Mouse (Mus musculus) hematopoietic stem cell, adult 5-6 weeks (primary cell): ENCODE data around the gene Gm960. TPM values are rescaled to one million over a fixed set of nuclear protein-coding genes. Genes with fewer than 3 reads are reported as not detected.

Experiments
- ATAC-seq, 2 experiments: fragments of 125-278 bp in 1 of 2; replicated peaks in 1 of 2; 2 replicates each; pipeline ENCODE4 v1.8.0; 2016 to 2017; ENCODE audit warnings: inconsistent platforms in 2 of 2, mild to moderate bottlenecking in 2 of 2, moderate number of reproducible peaks in 2 of 2, low read depth in 1 of 2, moderate TSS enrichment in 1 of 2; ENCODE audit not compliant: low FRiP score in 2 of 2, poor library complexity in 2 of 2, severe bottlenecking in 2 of 2, insufficient read depth in 1 of 2, low TSS enrichment in 1 of 2
- total RNA-seq: library from RNA; stranded (forward); fragments of 172-1452, 232-1000 nt; gene quantifications from 2 replicates; pipeline ENCODE4 v1.2.3, GENCODE M21; 2017

Gene Gm960
- total RNA-seq, 1 experiment from 2014 or later: 6.6 TPM

DNA sequence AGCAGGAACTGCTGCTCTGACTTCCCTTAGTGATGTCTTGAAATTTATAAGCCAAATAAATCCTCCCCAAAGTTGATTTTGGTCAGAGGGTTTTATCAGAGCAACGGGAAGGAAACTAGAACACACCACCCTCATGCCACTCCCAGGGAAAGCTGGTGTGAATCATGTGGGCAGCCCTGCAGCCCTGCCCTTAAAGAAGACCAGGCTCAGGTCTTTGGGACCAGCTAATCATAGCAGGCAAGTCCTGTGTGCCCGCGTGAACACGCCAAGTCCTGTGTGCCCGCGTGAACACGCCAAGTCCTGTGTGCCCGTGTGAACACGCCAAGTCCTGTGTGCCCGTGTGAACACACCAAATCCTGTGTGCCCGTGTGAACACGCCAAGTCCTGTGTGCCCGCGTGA, 18.3 kb upstream of the Gm960 start:
- ATAC-seq: no peak

DNA sequence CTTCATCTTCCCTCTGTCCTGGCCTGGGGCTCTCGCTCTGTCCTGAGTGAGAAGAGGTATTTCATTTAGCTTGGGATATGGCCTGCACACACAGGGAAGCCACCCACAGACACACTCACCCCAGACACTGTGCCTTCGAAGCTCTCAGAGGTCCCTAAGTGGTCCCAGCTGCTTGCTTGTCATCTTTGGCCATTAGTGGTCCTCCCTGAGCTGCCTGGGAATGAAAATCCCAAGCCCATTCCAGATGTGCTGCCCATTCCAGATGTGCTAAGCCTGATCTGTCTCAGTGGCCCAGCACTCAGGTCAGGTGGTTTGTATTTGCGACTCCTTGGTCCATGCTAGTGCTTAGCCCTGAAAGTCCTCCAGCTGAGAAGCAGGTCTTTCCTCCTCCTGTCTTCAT, 15.4 kb upstream of the Gm960 start:
- no peak for ATAC-seq

DNA sequence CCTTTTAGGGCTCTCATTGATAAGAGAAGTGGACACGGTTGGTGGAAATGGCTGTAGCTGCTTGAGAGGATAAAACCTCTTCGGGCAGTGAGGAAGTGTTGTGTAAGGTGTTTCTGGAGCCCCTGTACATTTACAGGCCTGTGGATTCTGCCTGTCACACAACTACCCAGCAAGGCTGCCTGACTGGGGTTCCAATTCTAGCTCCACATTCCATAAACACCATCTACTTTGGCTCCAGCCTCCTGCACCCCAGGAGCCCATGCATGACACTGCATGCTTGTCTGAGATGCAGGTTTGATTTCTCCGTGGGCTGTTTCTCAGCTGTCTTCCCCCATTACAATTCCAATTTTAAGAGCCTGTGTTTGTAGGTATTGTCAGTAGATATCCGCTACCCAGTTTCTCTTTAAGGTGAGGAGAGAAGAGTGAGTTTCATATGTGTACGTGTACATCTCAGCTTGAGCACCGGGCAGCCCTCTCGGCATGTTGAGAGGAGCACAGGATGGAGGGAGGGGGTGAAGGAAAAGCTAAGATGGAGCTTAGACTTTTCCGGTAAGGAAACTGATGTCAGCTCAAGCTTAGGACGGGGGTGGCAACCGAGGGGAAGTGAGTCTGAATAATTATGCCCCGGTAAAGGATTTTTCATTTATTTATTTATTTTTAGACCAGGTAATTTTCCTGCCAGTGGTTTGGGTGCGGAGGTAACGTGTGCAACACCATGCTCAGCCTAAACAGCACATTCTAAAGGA, 14.5 kb upstream of the Gm960 start:
- ATAC-seq: no peak

DNA sequence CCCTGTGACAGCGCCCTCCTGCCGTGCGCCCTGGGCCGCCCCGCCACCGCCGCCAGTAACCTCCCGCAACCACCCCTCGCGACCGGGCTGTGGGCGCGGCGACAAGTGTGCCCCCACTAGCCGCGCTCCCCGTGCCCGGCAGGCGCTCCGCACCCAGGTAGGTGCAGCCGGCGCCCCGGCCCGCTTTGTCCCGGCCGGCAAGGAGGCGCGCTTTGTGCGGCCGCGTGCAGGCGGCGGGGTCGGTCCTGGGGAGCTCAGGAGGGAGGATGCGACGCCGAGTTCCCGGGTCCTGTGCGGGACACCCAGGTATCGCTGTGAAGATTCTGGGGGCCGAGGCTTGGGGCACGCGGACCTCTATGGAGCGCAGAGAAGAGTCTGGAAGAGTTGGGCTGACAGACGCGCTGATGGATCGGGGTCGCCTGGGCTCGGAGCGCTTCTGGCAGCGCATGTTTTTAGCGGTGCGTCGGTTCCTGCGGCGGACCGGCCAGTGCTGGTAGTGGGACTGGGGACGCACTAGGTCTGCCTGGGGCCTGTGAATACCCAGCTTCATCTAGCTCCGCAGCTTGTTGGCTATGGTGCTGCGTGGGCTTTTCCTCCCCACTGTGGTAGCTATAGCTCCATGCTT, 13.8 kb upstream of the Gm960 start:
- no peak for ATAC-seq

DNA sequence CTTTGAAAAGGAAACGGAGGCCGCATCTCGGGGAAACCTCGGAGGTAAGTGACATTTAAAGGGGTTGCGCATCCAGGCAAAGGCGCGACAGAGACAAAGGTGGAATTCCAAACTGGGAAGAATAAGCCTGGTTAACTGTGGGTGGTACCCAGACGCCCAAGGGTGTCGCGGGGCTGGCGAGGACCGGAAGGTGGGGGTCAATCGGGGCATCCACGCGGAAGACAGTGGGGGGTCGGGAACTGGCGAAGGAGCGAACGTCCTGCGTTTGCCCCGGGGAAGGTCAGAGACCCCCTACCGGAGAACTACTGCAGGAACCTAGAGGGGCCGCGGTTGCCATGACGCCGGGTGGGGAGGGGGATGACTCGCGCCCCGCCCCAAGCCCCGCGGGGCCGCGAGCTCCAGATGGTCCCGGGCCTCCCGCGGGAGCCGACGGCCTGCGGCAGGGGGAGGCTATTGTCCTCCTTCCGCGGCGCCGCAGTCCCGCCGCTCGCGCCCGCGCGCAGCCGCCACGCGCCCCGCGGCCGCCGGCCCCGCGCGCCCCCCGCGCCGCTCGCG, 13.2 kb upstream of the Gm960 start:
- no peak for ATAC-seq

DNA sequence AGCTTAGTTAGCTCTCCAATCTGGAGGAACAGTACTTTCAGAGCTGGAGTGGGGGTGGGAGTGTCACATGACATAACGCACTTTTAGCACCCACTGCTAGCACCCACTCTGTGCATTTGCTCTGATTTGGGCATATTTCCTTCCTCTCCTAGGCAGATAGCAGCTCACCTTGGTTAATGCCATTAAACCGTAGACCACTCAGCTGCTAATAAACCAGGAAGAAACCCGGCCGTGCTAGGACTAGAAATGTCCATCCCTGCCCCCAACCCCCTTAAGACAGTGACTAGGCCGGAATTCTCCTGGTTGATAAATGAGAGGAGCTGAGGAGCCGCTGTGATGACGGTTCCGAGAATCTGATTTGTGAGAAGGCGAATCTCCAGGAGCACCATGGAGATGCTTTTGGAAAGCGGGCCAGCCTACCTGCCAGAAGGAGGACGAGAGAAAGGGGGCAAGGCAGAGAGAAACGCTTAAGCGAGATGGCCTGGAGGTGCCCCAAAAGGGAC, 12.7 kb upstream of the Gm960 start, which contains the start of gene Sptbn2:
Gene Sptbn2, plus strand, starts transcription at position 70 of the 503 bp plus-strand sequence.
- ATAC-seq: no peak

DNA sequence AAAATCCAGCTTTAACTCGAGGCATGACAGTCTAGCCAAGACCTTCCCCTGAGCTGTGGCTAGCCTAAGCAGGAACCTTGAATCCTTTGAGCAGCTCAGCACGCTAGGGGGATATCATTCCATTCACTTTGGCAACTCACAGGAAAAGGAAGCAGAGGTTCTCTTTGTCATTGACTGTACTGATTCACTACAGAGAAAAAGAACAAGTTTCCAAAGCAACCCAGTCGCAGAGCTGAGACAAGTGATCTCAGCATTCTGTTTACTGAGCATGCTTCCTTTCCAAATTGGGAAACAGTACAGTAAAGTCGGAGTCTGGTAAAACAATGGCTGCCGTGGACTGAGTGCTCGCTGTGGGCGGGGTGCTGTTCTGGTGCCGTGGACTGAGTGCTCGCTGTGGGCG, 10.3 kb upstream of the Gm960 start:
- ATAC-seq: no peak

DNA sequence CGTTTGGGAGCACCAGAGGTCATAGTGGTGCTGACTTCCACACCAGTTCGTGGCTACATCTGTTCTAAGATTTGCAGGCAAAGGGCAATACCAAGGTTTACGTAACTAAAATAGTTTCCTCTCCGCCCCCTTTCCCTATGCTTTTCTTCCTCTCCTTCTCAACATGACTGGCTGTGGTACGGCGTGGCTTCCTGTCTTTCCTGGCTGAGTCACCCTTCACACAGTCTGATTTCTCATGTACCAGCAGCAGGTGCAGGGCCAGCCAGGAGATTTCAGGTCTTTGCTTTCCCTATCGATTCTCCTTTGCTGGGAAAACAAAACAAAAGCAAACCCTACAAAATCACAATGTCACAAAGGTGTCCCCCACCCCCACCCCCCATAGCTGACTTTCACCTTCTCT, 2.8 kb upstream of the Gm960 start:
- ATAC-seq: peak; percentile 72 to 89; a peak in 3 of 4 replicates

DNA sequence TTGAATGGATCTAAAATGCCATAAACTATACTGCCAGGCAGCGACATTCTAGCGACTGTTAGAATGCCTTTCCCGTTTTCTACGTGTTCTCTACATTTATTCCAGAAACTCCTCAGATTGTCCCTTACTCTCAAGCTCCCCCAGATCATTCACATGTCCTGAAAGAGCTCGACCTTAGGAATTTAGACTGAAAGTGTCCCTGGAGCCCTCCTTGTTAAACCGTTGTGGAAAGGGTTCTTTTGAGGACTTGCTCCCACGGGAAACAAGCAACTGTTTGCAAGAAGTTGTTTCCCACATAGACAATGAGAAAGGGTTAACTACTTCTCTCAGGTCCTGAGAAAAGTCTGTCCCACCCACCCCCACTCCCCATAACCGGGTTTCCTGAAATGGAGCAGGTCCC, 2.2 kb upstream of the Gm960 start:
- ATAC-seq: no peak

DNA sequence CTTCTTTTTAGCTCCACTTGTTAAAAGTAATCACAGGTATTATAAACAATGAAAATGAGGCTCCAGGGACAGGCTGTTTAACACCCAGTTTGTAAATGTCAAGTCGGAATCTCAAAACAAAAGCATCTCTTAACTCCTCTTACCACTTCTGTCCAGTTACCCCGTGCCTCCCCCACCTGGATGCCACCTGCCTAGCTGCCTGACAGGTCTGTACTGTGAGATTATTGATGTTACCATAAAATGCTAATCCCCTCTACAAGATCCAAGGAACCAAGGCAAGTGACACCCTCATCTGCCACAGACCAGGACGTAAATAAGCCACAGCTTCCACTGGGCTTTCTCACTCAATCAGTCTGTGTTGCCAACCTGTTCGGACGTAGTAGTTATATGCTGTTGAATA, 1.4 kb upstream of the Gm960 start:
- no peak for ATAC-seq

DNA sequence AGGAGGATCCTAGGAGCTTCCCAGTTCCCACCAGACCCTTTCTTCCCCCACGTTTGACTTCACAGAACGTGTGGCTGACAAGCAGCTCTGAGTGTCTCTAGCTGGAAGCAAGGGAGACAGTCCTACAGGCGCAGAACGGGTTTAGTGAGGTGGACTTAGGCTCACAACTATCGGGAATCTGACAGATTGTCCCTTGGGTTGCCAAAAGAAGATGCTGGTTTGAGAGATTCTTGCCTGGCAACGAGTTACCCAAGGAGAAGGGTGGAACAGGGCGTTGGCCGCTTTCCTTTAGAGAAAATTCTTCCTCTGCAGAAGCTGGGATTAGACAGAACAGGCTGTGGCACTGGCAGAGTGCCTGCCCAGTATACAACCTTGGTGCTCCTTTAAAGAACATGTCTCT, 388 bp upstream of the Gm960 start:
- no peak for ATAC-seq

DNA sequence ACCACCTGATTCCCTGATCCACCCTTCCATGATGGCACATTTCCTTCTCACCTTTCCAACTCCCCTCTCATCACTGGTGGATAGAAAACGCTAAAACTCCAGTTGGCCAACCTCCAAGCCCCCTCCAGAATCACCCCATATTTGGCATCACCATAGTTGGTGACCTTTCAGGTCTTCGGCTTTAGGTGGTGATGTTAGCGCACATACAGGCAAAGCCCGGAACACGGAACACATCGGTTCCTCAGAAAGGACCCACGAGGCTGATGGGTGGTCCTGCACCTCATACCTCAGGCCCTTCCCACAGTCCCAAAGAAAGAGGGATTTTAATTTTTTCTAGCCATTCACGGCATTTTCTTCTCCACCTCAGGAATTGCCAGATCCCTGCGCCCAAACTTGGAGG, 747 bp downstream of the Gm960 start:
- ATAC-seq: no peak

DNA sequence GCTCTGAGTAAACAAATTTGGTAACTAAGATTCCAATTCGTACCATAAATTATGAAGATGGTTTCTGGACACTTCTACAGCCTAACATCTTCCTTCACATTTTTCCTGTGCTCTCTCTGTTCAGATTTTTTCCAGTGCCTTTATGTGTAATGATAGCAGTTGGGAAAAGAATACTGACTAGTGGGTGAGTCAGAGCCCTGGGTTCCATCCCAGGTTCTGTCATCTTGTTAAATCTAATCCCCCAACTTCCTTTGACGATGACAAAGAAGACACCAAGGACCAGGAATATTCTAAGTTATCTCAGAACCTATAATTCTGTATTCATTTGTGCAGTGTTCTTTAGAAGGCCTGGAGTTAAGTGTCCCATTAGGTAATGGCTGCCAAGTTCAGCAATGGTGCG, 1.3 kb downstream of the Gm960 start:
- ATAC-seq: no peak

DNA sequence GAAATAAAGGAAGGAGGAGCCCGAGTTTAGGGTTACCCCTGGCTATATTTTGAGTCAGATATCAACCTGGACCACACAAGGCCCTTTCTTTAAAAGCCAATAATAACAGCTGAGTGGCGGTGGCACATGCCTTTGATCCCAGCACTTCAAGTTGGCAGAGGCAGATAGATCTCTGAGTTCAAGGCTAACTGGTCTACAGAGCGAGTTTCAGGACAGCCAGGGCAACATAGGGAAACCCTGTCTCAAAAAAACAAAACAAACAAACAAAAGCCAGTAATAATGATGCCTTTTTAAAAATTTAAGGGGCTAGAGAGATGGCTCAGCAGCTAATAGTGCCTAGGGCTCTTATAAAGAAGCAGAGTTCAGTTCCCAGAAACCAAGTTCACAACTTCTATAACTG, 4.1 kb downstream of the Gm960 start:
- no peak for ATAC-seq

DNA sequence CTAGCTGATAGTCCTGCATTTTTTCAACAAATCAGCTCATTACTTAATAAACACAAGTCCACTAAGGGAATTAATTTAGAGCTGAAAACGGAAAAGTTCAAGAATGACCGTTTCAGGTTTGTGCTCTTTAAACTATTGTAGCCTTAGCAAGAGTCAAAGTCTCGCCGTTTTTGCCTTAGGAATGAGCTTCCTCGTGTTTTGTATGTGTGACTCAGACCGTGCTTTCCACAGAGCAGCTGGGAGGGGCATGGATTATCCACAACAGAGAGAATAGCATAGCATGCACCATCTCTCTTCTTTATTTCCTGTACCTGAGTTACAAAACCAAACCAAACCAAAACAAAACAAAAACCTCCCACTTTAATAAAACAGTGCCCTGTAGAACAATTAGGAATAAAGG, 26.1 kb downstream of the Gm960 start:
- no peak for ATAC-seq

DNA sequence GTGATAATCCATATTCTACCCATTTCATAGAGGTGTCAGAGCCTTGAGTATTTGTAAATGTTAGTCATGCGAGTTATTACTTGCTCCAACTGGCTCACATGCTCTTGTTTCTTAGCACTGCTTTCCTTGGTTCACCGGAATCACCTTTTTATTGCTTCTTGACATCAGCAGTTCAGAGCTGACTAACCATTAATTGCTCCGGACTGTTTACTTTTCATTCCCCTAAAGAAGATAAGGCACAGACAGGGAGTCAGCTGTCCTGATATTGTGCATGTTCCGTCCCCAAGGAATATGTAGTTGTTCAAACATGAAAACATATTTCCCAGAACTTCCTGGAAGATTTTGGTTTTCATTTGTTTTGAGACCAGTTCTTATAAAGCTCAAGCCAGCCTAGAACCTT, 27.7 kb downstream of the Gm960 start:
- no peak for ATAC-seq

DNA sequence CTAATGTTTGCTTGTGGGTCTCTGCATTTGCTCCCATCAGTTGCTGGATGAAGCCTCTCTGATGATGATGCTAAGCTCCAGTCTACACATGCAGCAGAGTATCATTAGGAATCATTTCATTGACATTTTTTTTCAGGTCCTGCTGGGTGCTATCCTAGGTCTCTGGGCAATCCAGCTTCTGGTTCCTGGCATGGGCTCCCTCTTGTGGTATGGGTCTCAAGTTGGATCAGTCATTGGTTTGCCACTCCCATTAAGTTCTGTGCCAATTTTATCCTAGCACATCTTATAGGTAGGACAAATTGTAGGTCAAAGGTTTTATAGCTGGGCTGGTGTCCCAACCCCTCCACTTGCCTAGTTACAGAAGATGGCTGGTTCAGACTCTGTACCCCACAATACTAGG, 31.7 kb downstream of the Gm960 start:
- no peak for ATAC-seq

DNA sequence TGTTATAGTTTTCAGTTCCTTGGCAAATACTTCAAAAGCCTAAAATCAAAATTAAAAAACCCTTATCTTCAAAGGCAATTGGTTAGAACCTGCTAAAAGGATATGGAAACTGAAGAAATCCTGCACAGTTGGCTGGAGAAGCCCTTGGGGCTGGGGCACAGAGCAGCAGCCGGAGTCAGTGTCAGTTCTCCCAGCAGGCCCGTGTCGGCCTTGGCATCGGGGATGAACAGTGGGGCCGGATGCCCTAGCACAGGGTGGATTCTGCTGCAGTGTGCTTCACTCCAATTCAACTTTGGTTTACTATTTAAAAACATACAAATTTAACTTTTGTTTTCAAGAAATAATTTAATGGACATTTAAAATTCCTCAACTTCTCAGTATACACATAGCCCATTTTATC, 40.3 kb downstream of the Gm960 start:
- no peak for ATAC-seq
